Mouse (Mus musculus) heart, embryonic 16.5 days (tissue): ENCODE data around the gene Tle4. TPM values are rescaled to one million over a fixed set of nuclear protein-coding genes. Genes with fewer than 3 reads are reported as not detected.
A peak's percentile ranks its signal among the peaks of the same experiment; 100 is the strongest.

Experiments used
- ATAC-seq: fragments of 200-750 bp; cut with Nextera tagmentation; replicated peaks from 2 replicates; pipeline ENCODE4 v1.8.0; 2017; ENCODE audit warnings: moderate number of reproducible peaks; ENCODE audit not compliant: insufficient read depth, low FRiP score; ENCODE audit errors: extremely low read depth
- H3K27ac ChIP-seq: fragments of 300-500 bp; sonication (generic); 2 replicates; pipeline ENCODE4 v1.5.1; 2014; ENCODE audit warnings: mild to moderate bottlenecking, low read length, control low read depth, moderate library complexity
- H3K27me3 ChIP-seq: fragments of 300-500 bp; sonication (generic); 2 replicates; pipeline ENCODE4 v1.6.1; 2014; ENCODE audit warnings: low read length, mixed read lengths; ENCODE audit not compliant: control insufficient read depth, insufficient read depth
- H3K36me3 ChIP-seq: fragments of 300-500 bp; sonication (generic); 2 replicates; pipeline ENCODE4 v1.6.1; 2014; ENCODE audit not compliant: control insufficient read depth, insufficient read depth
- H3K4me1 ChIP-seq: fragments of 300-500 bp; sonication (generic); 2 replicates; pipeline ENCODE4 v1.6.1; 2014; ENCODE audit warnings: low read length, mixed read lengths; ENCODE audit not compliant: control insufficient read depth, insufficient read depth
- H3K4me2 ChIP-seq: fragments of 300-500 bp; sonication (generic); 2 replicates; pipeline ENCODE4 v1.6.1; 2014; ENCODE audit warnings: low read depth, mild to moderate bottlenecking, control low read depth, low read length
- H3K4me3 ChIP-seq: fragments of 300-500 bp; sonication (generic); 2 replicates; pipeline ENCODE4 v1.5.1; 2014; ENCODE audit warnings: mild to moderate bottlenecking, control low read depth, low read length
- H3K9ac ChIP-seq: fragments of 300-500 bp; sonication (generic); 2 replicates; pipeline ENCODE4 v1.6.1; 2014; ENCODE audit warnings: low read length, control low read depth
- H3K9me3 ChIP-seq: fragments of 300-500 bp; sonication (generic); replicated peaks from 2 replicates; pipeline ENCODE4 v1.6.1; 2016; ENCODE audit warnings: low read length; ENCODE audit not compliant: control insufficient read depth
- WGBS: fragments of 180-500 bp; shearing (Covaris S2); extraction: QIAGEN DNeasy Blood & Tissue Kit; methylation state at CpG from one replicate; pipeline ENCODE4 v1.1.7; 2014; 5-methylcytosine and 5-hydroxymethylcytosine counted together
- polyA plus RNA-seq: library from polyadenylated mRNA; unstranded; fragments of >200 nt; fragmentation: Nextera tagmentation; extraction: Ambion mirVana; gene quantifications from 2 replicates; pipeline ENCODE4 v1.2.1, GENCODE M21; 2015

Tle4 gene
- polyA plus RNA-seq, 1 experiment from 2014 or later = 6.0 TPM

- Histone ChIP-seq H3K36me3 (no peaks in the 10 kb centered on the region), H3K4me1 (peaks cover 3% of the 10 kb centered on the region; the same call in 1 of the 2 replicates), H3K27ac (no peak overlapping the region), H3K9me3 (no peaks in the 10 kb centered on the region), H3K9ac (no peak overlapping the region), H3K4me2 (no peak overlapping the region), H3K27me3 (peaks cover 6% of the 10 kb centered on the region; the same call in 1 of the 2 replicates), H3K4me3 (no peak overlapping the region)
- no peak for ATAC-seq
- WGBS = 69% methylated on average over 2 of the region's 2 CpGs
Observed at GRCm38 (mm10) chr19:14436567-14436966, 161.3 kb downstream of the Tle4 start.

DNA sequence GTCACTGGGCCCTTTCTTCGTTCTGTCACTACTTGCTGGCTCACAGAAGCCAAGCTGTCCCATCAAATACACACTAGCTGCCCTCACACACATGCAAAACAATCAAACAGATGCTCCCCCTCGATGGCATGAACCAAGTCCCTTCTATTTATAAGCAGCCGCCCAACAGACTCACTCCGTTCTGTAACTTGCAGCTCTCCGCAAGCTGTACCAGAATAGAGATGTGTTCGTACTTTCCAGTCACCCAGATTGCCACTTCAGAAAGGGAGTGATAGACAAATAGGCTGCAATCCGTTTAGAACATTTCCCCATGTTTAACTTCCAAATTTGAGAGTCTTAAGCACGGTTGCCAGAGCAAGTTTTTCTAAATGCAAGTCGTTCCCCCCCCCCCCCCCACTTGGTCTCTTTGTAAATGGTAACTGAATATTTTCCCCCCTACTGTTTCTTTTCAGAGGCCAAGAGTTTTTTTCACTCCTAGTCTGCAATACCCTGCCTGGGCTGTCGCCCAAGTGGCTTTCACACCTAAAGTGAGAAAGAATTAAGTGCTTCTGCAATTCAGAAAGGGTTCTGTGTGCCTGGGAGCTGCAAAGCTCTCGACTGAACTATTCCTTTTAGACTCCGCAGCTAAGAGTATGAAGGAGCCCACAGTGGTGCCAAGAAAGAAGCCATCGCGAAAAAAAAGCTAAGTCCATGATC, 162.0 kb downstream of the Tle4 start:
- Histone ChIP-seq H3K4me3 (peak overlapping the region; percentile 8; the same call in 1 of the 2 replicates), H3K9me3 (no peaks in the 10 kb centered on the region), H3K4me1 (peaks cover 3% of the 10 kb centered on the region; the same call in 1 of the 2 replicates), H3K27ac (no peak overlapping the region), H3K9ac (no peak overlapping the region), H3K4me2 (peak overlapping the region; percentile 47), H3K36me3 (no peaks in the 10 kb centered on the region), H3K27me3 (peaks cover 6% of the 10 kb centered on the region; the same call in 1 of the 2 replicates)
- ATAC-seq = no peak
- 26% methylated on average over 14 of the region's 14 CpGs for WGBS

DNA sequence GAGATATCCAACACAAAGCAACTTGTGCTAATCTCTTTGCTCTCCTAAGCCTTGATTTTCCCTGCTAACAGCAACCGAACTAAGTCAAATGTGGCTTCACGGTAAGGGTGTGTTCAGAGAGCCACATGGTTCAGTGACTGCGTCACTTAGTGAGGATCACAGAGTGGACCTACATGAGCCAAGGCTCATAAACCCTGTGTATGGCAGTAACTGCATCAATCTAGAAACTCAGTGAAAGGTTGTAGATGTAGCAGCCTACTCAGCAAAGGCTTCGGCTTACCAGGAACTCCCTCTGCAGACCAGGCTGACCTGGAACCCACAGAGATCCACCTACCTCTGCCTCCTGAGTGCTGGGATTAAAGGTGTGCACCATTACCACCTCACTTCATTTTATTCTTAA, 164.0 kb downstream of the Tle4 start:
- Histone ChIP-seq H3K9ac (no peak overlapping the region), H3K4me1 (peaks cover 3% of the 10 kb centered on the region; the same call in 1 of the 2 replicates), H3K4me3 (no peak overlapping the region), H3K9me3 (no peaks in the 10 kb centered on the region), H3K4me2 (no peak overlapping the region), H3K27me3 (peaks cover 6% of the 10 kb centered on the region), H3K27ac (no peak overlapping the region), H3K36me3 (no peaks in the 10 kb centered on the region)
- no peak for ATAC-seq
- WGBS = 86% methylated on average over 4 of the region's 4 CpGs

DNA sequence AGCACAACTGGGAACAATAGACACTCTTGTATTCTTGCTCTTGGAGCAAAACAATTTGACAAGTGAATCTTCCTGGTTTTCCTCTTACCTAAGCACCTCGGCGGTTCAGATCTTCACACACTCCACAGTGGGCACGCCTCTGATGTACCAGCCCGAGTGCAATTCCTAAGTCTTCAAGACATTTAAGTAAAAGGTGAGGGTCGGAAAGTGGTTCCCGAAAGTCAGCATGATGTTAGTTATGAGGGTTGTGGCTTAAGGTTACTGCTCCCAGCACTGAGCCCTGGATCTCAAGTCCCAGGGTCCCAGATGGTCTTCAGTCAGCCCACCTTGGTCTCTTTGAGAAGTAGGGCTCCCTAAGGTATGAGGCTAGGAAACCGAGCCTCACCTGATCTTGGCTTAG, 165.4 kb downstream of the Tle4 start:
- 84% methylated on average over 7 of the region's 7 CpGs for WGBS
- no peak overlapping the region for H3K9ac ChIP-seq

DNA sequence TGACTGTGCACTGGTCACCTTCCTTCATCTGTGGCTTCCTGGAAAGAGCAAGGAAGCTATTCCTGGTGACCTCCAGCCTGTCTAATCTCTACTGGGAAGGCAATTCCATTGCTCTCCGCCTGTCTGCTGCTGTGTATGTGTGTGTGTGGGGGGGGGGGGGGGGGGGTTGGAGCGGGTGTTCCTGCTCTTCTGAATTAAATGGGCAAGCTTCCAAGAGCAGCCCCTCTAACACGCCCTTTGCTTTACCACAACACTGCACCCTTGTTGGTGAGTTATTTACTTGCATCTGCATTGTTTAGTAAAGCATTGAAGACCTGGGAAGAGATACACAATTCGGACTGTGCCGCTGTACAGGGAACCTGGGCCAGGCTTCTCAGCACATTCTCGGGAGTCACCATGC, 170.9 kb downstream of the Tle4 start:
- no peak overlapping the region for H3K9ac ChIP-seq
- no peaks in the 10 kb centered on the region for H3K36me3 ChIP-seq
- H3K9me3 ChIP-seq = no peaks in the 10 kb centered on the region
- no peak overlapping the region for H3K27ac ChIP-seq
- H3K27me3 ChIP-seq = peaks cover 15% of the 10 kb centered on the region
- ATAC-seq = no peak
- peaks cover 9% of the 10 kb centered on the region for H3K4me1 ChIP-seq
- peak overlapping the region; percentile 12; the same call in 1 of the 2 replicates for H3K4me2 ChIP-seq
- H3K4me3 ChIP-seq = no peak overlapping the region
- 48% methylated on average over 6 of the region's 6 CpGs for WGBS

More for the DNA sequence above, 165.4 kb downstream of the Tle4 start:
- H3K27ac ChIP-seq = no peak overlapping the region
- H3K36me3 ChIP-seq = no peaks in the 10 kb centered on the region
- no peak overlapping the region for H3K4me3 ChIP-seq
- no peaks in the 10 kb centered on the region for H3K9me3 ChIP-seq
- no peak for ATAC-seq
- peaks cover 6% of the 10 kb centered on the region for H3K27me3 ChIP-seq
- peaks cover 3% of the 10 kb centered on the region; the same call in 1 of the 2 replicates for H3K4me1 ChIP-seq
- H3K4me2 ChIP-seq = no peak overlapping the region

DNA sequence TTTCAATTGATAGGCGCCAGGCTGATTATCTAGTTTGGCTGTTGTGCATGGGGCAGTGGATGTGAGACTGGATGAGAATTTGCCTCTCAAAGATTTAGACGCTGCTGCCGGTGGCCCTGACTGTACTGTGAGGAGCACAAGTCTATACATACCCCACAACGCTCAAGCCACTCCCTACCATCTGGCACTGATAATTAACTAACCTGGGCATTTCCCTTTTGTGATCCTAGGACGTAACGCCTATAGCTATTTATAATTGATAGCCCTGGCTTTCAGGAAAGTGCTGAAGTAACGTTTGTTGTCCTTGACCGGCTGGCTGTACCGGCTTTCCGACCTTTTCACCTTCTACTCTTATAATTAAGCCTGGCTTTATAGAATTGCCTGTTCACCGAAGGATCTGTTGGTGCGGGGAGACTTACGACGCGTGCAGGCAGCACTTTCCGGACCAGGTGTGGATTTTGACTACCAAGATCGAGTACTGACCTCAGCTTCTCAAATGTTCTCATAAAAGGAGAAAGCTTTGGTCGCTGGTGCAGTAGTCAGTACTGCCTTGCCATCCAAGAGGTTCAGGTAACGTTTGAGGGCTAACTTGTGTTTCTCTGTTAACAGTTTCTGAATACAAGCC, 171.5 kb downstream of the Tle4 start:
- H3K4me3 ChIP-seq = no peak overlapping the region
- 49% methylated on average over 19 of the region's 19 CpGs for WGBS
- peaks cover 9% of the 10 kb centered on the region for H3K4me1 ChIP-seq
- no peaks in the 10 kb centered on the region for H3K36me3 ChIP-seq
- ATAC-seq = no peak
- H3K27ac ChIP-seq = no peak overlapping the region
- no peaks in the 10 kb centered on the region for H3K9me3 ChIP-seq
- H3K9ac ChIP-seq = no peak overlapping the region
- H3K4me2 ChIP-seq = peak overlapping the region; percentile 12; the same call in 1 of the 2 replicates
- H3K27me3 ChIP-seq = peaks cover 18% of the 10 kb centered on the region

DNA sequence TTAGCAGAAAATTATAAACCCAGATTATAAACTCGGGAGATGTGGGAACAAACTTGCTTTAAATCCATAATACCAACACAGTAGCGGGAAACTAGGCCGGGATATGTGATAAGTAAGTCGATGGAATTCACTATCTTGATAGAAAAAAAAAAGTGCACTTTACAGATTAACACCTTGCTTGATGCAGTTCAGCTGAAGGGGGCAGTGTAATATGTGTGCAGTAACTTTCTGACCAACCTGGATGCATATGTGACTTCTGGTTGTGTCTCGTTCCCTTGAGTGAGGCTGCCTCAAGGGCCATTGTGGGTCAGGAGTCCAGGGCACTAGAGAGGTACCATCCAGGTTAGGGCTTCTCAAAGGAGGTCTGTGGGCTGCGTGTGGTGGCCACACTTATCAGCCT, 172.7 kb downstream of the Tle4 start:
- Histone ChIP-seq H3K4me1 (peaks cover 9% of the 10 kb centered on the region), H3K4me3 (no peak overlapping the region), H3K27me3 (peaks cover 25% of the 10 kb centered on the region), H3K9ac (no peak overlapping the region), H3K4me2 (no peak overlapping the region), H3K36me3 (no peaks in the 10 kb centered on the region), H3K9me3 (no peaks in the 10 kb centered on the region), H3K27ac (no peak overlapping the region)
- no peak for ATAC-seq
- 35% methylated on average over 6 of the region's 6 CpGs for WGBS

DNA sequence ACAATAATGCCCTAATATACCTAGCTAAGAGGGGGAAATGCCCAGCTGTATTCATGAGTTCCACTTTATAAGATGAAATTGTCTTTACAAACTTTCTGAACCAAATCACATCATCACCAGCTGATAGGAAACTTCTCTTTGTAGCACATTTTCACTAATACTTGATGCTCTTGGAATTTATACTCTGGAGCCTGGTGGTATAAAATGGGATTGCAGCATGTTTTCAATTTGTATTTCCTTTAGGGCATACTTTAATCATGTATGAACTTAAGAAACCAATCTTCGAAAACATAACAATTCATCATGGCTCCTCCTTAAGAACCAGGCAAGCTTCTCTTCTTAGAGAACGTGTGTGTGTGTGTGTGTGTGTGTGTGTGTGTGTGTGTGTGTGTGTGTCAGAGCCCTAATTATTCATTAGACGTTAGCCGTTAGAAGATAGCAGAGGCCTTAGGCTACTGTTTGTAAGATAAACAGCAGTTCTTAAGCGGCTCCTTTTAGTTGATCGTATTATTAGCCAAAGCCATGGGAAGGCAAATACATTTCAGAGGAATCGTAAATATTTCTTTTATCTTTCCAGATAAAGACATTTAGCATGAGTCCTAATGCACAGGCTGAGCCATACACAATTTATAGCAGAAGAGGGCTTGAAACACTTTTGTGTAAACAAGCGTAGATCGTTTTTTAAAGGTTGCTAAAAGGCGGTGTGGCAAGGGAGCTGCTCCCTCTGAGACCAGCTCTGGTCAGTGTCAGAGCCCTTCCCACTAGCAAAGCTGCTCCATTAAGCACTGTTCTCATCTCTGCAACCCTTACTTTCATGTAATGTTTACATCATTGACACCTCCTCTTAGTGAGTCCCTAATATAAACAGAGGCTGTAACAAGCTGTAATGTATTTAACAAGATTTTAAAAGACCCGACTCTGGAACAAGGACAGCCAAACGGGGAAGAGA, 173.6 kb downstream of the Tle4 start:
- Histone ChIP-seq H3K27ac (no peak overlapping the region), H3K27me3 (peaks cover 31% of the 10 kb centered on the region), H3K4me3 (no peak overlapping the region), H3K36me3 (no peaks in the 10 kb centered on the region), H3K9me3 (no peaks in the 10 kb centered on the region), H3K9ac (no peak overlapping the region), H3K4me1 (peaks cover 9% of the 10 kb centered on the region), H3K4me2 (no peak overlapping the region)
- 34% methylated on average over 12 of the region's 12 CpGs for WGBS
- no peak for ATAC-seq
